Mouse (Mus musculus) embryonic facial prominence, embryonic 14.5 days (tissue): ENCODE data around the gene Plcd3. TPM values are rescaled to one million over a fixed set of nuclear protein-coding genes. Genes with fewer than 3 reads are reported as not detected.

ENCODE experiments used
- ATAC-seq: fragments of 200-750 bp; cut with Nextera tagmentation; 2 replicates; pipeline ENCODE4 v1.8.0; 2017; ENCODE audit warnings: low read depth, moderate number of reproducible peaks, moderate TSS enrichment
- DNase-seq: peaks from one replicate; pipeline ENCODE4 v3.0.0-alpha.2; 2015; ENCODE audit warnings: low spot score
- H3K27ac ChIP-seq: fragments of 300-500 bp; sonication (generic); replicated peaks from 2 replicates; pipeline ENCODE4 v1.5.1; 2014; ENCODE audit warnings: low read depth, mild to moderate bottlenecking, low read length, moderate library complexity
- H3K27me3 ChIP-seq: fragments of 300-500 bp; sonication (generic); replicated peaks from 2 replicates; pipeline ENCODE4 v1.6.1; 2014; ENCODE audit warnings: low read length; ENCODE audit not compliant: control insufficient read depth, insufficient read depth
- H3K36me3 ChIP-seq: fragments of 300-500 bp; sonication (generic); 2 replicates; pipeline ENCODE4 v1.6.1; 2014; ENCODE audit warnings: low read length, mixed read lengths; ENCODE audit not compliant: control insufficient read depth, insufficient read depth
- H3K4me1 ChIP-seq: fragments of 300-500 bp; sonication (generic); 2 replicates; pipeline ENCODE4 v1.6.1; 2014; ENCODE audit warnings: antibody characterized with exemption, low read length; ENCODE audit not compliant: control insufficient read depth, insufficient read depth
- H3K4me2 ChIP-seq: fragments of 300-500 bp; sonication (generic); 2 replicates; pipeline ENCODE4 v1.6.1; 2014; ENCODE audit warnings: low read depth, mild to moderate bottlenecking, low read length, moderate library complexity, mixed read lengths
- H3K4me3 ChIP-seq: fragments of 300-500 bp; sonication (generic); 2 replicates; pipeline ENCODE4 v1.5.1; 2014; ENCODE audit warnings: low read depth, mild to moderate bottlenecking, low read length
- H3K9ac ChIP-seq: fragments of 300-500 bp; sonication (generic); 2 replicates; pipeline ENCODE4 v1.6.1; 2014; ENCODE audit warnings: low read depth, mild to moderate bottlenecking, low read length, moderate library complexity, mixed read lengths
- H3K9me3 ChIP-seq: fragments of 300-500 bp; sonication (generic); 2 replicates; pipeline ENCODE4 v1.6.1; 2016; ENCODE audit warnings: low read length; ENCODE audit not compliant: control insufficient read depth
- WGBS: fragments of 180-500 bp; shearing (Covaris S2); extraction: QIAGEN DNeasy Blood & Tissue Kit; methylation state at CpG from one replicate; pipeline ENCODE4 v1.1.7; 2014; 5-methylcytosine and 5-hydroxymethylcytosine counted together
- polyA plus RNA-seq: library from polyadenylated mRNA; unstranded; fragments of >200 nt; fragmentation: Nextera tagmentation; extraction: Ambion mirVana; gene quantifications from 2 replicates; pipeline ENCODE4 v1.2.1, GENCODE M21; 2014

Plcd3 gene
- polyA plus RNA-seq, 1 experiment from 2014 or later: 3.0 TPM

GRCm38 (mm10) chr11:103115163-103116007, 13.9 kb upstream of the Plcd3 start:
- peak; percentile 64 for ATAC-seq
- Histone ChIP-seq H3K4me1 (peaks cover 29% of the 10 kb centered on the region), H3K4me3 (peak overlapping the region; percentile 73), H3K9ac (peak overlapping the region; percentile 91), H3K4me2 (peak overlapping the region; percentile 76), H3K9me3 (no peaks in the 10 kb centered on the region), H3K27ac (peak overlapping the region; percentile 97), H3K36me3 (no peaks in the 10 kb centered on the region), H3K27me3 (no peaks in the 10 kb centered on the region)
- peak; percentile 96 for DNase-seq
- WGBS: 2% methylated on average over 34 of the region's 34 CpGs

- H3K9me3 ChIP-seq: no peaks in the 10 kb centered on the region
- WGBS: 81% methylated on average over 11 of the region's 11 CpGs
- H3K27me3 ChIP-seq: no peaks in the 10 kb centered on the region
- peak overlapping the region; percentile 73 for H3K4me3 ChIP-seq
- ATAC-seq (no peak), DNase-seq (no peak)
- no peaks in the 10 kb centered on the region for H3K36me3 ChIP-seq
- H3K4me1 ChIP-seq: peaks cover 29% of the 10 kb centered on the region
- peak overlapping the region; percentile 91 for H3K9ac ChIP-seq
- H3K4me2 ChIP-seq: peak overlapping the region; percentile 76
- H3K27ac ChIP-seq: peak overlapping the region; percentile 97
Measured at GRCm38 (mm10) chr11:103114270-103114943, 12.9 kb upstream of the Plcd3 start.

- H3K9me3 ChIP-seq: no peaks in the 10 kb centered on the region
- WGBS: 65% methylated on average over 4 of the region's 4 CpGs
- ATAC-seq (no peak), DNase-seq (no peak)
- H3K4me3 ChIP-seq: no peak overlapping the region
- no peaks in the 10 kb centered on the region for H3K36me3 ChIP-seq
- no peak overlapping the region for H3K9ac ChIP-seq
- 0 out of 2 replicates have a peak overlapping the region, but pooled peaks have one; percentile 2 for H3K27ac ChIP-seq
- H3K27me3 ChIP-seq: no peaks in the 10 kb centered on the region
- H3K4me1 ChIP-seq: peaks cover 26% of the 10 kb centered on the region
- 0 out of 2 replicates have a peak overlapping the region, but pooled peaks have one; percentile 3 for H3K4me2 ChIP-seq
Measured at GRCm38 (mm10) chr11:103113771-103114170, 12.3 kb upstream of the Plcd3 start.

GRCm38 (mm10) chr11:103113005-103113404, 11.5 kb upstream of the Plcd3 start:
- peak overlapping the region; percentile 60; the same call in 1 of the 2 replicates for H3K4me2 ChIP-seq
- H3K4me1 ChIP-seq: peaks cover 19% of the 10 kb centered on the region
- H3K9ac ChIP-seq: no peak overlapping the region
- no peaks in the 10 kb centered on the region for H3K9me3 ChIP-seq
- WGBS: 37% methylated on average over 12 of the region's 12 CpGs
- H3K27ac ChIP-seq: peak overlapping the region; percentile 35; the same call in 1 of the 2 replicates
- DNase-seq: no peak
- no peaks in the 10 kb centered on the region for H3K27me3 ChIP-seq
- H3K4me3 ChIP-seq: no peak overlapping the region
- ATAC-seq: no peak
- no peaks in the 10 kb centered on the region for H3K36me3 ChIP-seq

GRCm38 (mm10) chr11:103112552-103112912, 11.1 kb upstream of the Plcd3 start:
- no peak for ATAC-seq
- no peaks in the 10 kb centered on the region for H3K36me3 ChIP-seq
- H3K4me3 ChIP-seq: peak overlapping the region; percentile 40
- H3K9ac ChIP-seq: peak overlapping the region; percentile 60
- peak overlapping the region; percentile 60 for H3K4me2 ChIP-seq
- H3K27me3 ChIP-seq: no peaks in the 10 kb centered on the region
- peaks cover 19% of the 10 kb centered on the region for H3K4me1 ChIP-seq
- 21% methylated on average over 9 of the region's 9 CpGs for WGBS
- DNase-seq: no peak
- no peaks in the 10 kb centered on the region for H3K9me3 ChIP-seq
- H3K27ac ChIP-seq: peak overlapping the region; percentile 35

- Histone ChIP-seq H3K4me3 (peak overlapping the region; percentile 40), H3K9ac (peak overlapping the region; percentile 60), H3K4me2 (peak overlapping the region; percentile 60), H3K27ac (peak overlapping the region; percentile 35), H3K4me1 (peaks cover 19% of the 10 kb centered on the region), H3K36me3 (no peaks in the 10 kb centered on the region), H3K27me3 (no peaks in the 10 kb centered on the region), H3K9me3 (no peaks in the 10 kb centered on the region)
- ATAC-seq (peak; percentile 3; the same call in 1 of the 2 replicates), DNase-seq (peak; percentile 89)
- under 1% methylated on average over 28 of the region's 28 CpGs for WGBS
Measured at GRCm38 (mm10) chr11:103111881-103112551, 10.6 kb upstream of the Plcd3 start.

GRCm38 (mm10) chr11:103111301-103111700, 9.8 kb upstream of the Plcd3 start:
- Histone ChIP-seq H3K4me3 (peak overlapping the region; percentile 40), H3K27me3 (no peaks in the 10 kb centered on the region), H3K9me3 (no peaks in the 10 kb centered on the region), H3K4me2 (peak overlapping the region; percentile 60), H3K9ac (0 out of 2 replicates have a peak overlapping the region, but pooled peaks have one; percentile 60), H3K36me3 (no peaks in the 10 kb centered on the region), H3K4me1 (peaks cover 19% of the 10 kb centered on the region), H3K27ac (peak overlapping the region; percentile 2; the same call in 1 of the 2 replicates)
- DNase-seq: no peak
- no peak for ATAC-seq
- WGBS: 17% methylated on average over 10 of the region's 10 CpGs

GRCm38 (mm10) chr11:103106386-103106785, 4.9 kb upstream of the Plcd3 start:
- no peak overlapping the region for H3K4me3 ChIP-seq
- 0 out of 2 replicates have a peak, but pooled peaks cover 7% of the 10 kb centered on the region for H3K27me3 ChIP-seq
- H3K9ac ChIP-seq: no peak overlapping the region
- H3K4me1 ChIP-seq: peaks cover 12% of the 10 kb centered on the region
- no peak for ATAC-seq
- DNase-seq: no peak
- no peaks in the 10 kb centered on the region for H3K9me3 ChIP-seq
- no peak overlapping the region for H3K4me2 ChIP-seq
- no peaks in the 10 kb centered on the region for H3K36me3 ChIP-seq
- 70% methylated on average over 4 of the region's 4 CpGs for WGBS
- no peak overlapping the region for H3K27ac ChIP-seq
